Comparison of ENCODE assay signal across 19 mouse cellular contexts in the genomic region with DNA sequence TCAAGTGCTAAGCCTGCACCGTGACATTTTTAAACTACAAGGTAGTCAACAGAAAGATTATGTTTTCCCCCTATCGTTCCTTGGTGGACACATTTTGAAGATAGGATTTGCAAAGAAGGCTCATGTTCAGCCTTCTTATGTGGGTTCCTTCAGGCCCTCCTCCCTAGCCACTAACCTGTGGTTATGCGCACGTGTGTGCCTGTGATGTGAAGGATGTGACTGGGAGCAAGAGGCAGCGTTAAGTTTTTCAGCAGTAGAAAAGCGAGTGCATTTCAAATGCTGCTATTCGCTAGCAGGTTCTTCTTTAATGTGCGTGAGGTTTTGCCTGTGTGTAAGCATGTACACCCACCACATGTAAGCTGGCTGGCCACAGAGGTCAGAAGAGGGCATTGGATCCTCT.
A peak's percentile ranks its signal among the peaks of the same experiment; 100 is the strongest.
DNase-seq lines count a peak whose midpoint lies in the region; ATAC-seq lines count a peak whose summit lies in the region.
"Had no signal": no experiment of that assay in that cellular context is flagged by ENCODE, and none has a peak within 500 bp of the region (broad histone marks: within the 10 kb centered on the region; RNA-seq: fewer than 3 reads in every experiment).

No protein-coding gene starts in this region.

- DNase-seq in CD4-positive, CD25-positive, alpha-beta regulatory T cell, adult 2 months (ENCODE audit: low read depth, low spot score) = peak; percentile 61
- DNase-seq in thymus, adult 18-20 months = peak; percentile 48 to 72
- DNase-seq in thymus, postnatal 36 days = peak; percentile 66 to 77
- no peak for DNase-seq in right cerebral cortex, postnatal 14 days
- DNase-seq in gastrocnemius, adult 8-10 months (ENCODE audit: low spot score in 2 of 2) = no peak
- DNase-seq: adrenal gland, postnatal 36 days; cerebellum, adult 11-12 months; cerebellum, postnatal 25 days; embryo, embryonic 11 days; gastrocnemius, postnatal 14 days; kidney, postnatal 36 days; layer of hippocampus, postnatal 36 days; liver, postnatal 0 days; right cerebral cortex, postnatal 4 days had no signal

- peak; percentile 68 for ATAC-seq in activated CD4-positive, CD25-positive, alpha-beta regulatory T cell, adult 4 months
- ATAC-seq in cerebellum, adult (ENCODE audit: insufficient number of reproducible peaks, low FRiP score, low TSS enrichment) = no peak
- ATAC-seq: intestine, embryonic 15.5 days; liver, postnatal 0 days; lung, postnatal 0 days; midbrain, embryonic 13.5 days had no signal

Comparison
In these comparisons a context has a peak if more than half of its experiments do, and no peak if none do; other contexts are left out.
1. DNase-seq: peak in CD4-positive, CD25-positive, alpha-beta regulatory T cell, adult 2 months (single experiment), thymus, adult 18-20 months (2 of 2) and thymus, postnatal 36 days (2 of 2); none in right cerebral cortex, postnatal 14 days (single experiment) and gastrocnemius, adult 8-10 months (0 of 2).